Mouse (Mus musculus): ENCODE data around the gene Neu1. TPM values are rescaled to one million over a fixed set of nuclear protein-coding genes. Genes with fewer than 3 reads are reported as not detected.
"Not testable (repeated sequence)": the region's sequence is repeated elsewhere in the genome, so short reads cannot be mapped to it uniquely, and the experiment has no call there.

Neu1 gene
- polyA plus RNA-seq, 1 experiment from 2014 or later = 16.8 TPM

GRCm38 (mm10) chr17:34948721-34949552, 17.9 kb downstream of the Neu1 start:
- not testable (repeated sequence) for H3K27me3 ChIP-seq (ENCODE audit: control insufficient read depth, insufficient read depth, low read length); DNase-seq (ENCODE audit: low spot score); ATAC-seq (ENCODE audit: insufficient read depth, low FRiP score, low TSS enrichment); H3K4me2 ChIP-seq (ENCODE audit: low read depth); H3K9ac ChIP-seq (ENCODE audit: low read length); H3K4me1 ChIP-seq (ENCODE audit: control insufficient read depth, insufficient read depth, low read length); H3K9me3 ChIP-seq (ENCODE audit: control insufficient read depth, low read length); H3K4me3 ChIP-seq (ENCODE audit: low read depth, low read length); H3K27ac ChIP-seq (ENCODE audit: low read depth, low read length)
- WGBS = 65% methylated on average over 9 of the region's 9 CpGs
- H3K36me3 ChIP-seq (ENCODE audit: control insufficient read depth, insufficient read depth, low read length) = peaks cover 11% of the 10 kb centered on the region

- ATAC-seq (ENCODE audit: insufficient read depth, low FRiP score, low TSS enrichment) (0 out of 2 replicates have a peak, but pooled peaks have one; percentile 5), DNase-seq (ENCODE audit: low spot score) (no peak)
- WGBS = 31% methylated on average over 4 of the region's 4 CpGs
- H3K36me3 ChIP-seq (ENCODE audit: control insufficient read depth, insufficient read depth, low read length) = peaks cover 11% of the 10 kb centered on the region
- H3K4me1 ChIP-seq (ENCODE audit: control insufficient read depth, insufficient read depth, low read length) = peaks cover 7% of the 10 kb centered on the region; the same call in 1 of the 2 replicates
- H3K27ac ChIP-seq (ENCODE audit: low read depth, low read length) = no peak overlapping the region
- H3K27me3 ChIP-seq (ENCODE audit: control insufficient read depth, insufficient read depth, low read length) = no peaks in the 10 kb centered on the region
- H3K4me2 ChIP-seq (ENCODE audit: low read depth) = no peak overlapping the region; the same call in 1 of the 2 replicates
- no peaks in the 10 kb centered on the region for H3K9me3 ChIP-seq (ENCODE audit: control insufficient read depth, low read length)
- H3K4me3 ChIP-seq (ENCODE audit: low read depth, low read length) = no peak overlapping the region
- H3K9ac ChIP-seq (ENCODE audit: low read length) = no peak overlapping the region
These were observed 18.5 kb downstream of the Neu1 start for GRCm38 (mm10) chr17:34949553-34949969.

GRCm38 (mm10) chr17:34950514-34951455, 19.7 kb downstream of the Neu1 start:
- WGBS = 19% methylated on average over 10 of the region's 10 CpGs
- H3K9ac ChIP-seq (ENCODE audit: low read length) = peak overlapping the region; percentile 99
- no peaks in the 10 kb centered on the region for H3K27me3 ChIP-seq (ENCODE audit: control insufficient read depth, insufficient read depth, low read length)
- ATAC-seq (ENCODE audit: insufficient read depth, low FRiP score, low TSS enrichment) (no peak), DNase-seq (ENCODE audit: low spot score) (no peak)
- H3K27ac ChIP-seq (ENCODE audit: low read depth, low read length) = peak overlapping the region; percentile 92
- H3K9me3 ChIP-seq (ENCODE audit: control insufficient read depth, low read length) = no peaks in the 10 kb centered on the region
- peaks cover 7% of the 10 kb centered on the region; the same call in 1 of the 2 replicates for H3K4me1 ChIP-seq (ENCODE audit: control insufficient read depth, insufficient read depth, low read length)
- H3K4me3 ChIP-seq (ENCODE audit: low read depth, low read length) = peak overlapping the region; percentile 99
- H3K4me2 ChIP-seq (ENCODE audit: low read depth) = peak overlapping the region; percentile 76
- H3K36me3 ChIP-seq (ENCODE audit: control insufficient read depth, insufficient read depth, low read length) = peaks cover 11% of the 10 kb centered on the region

- peaks cover 11% of the 10 kb centered on the region for H3K36me3 ChIP-seq (ENCODE audit: control insufficient read depth, insufficient read depth, low read length)
- H3K4me1 ChIP-seq (ENCODE audit: control insufficient read depth, insufficient read depth, low read length) = peaks cover 7% of the 10 kb centered on the region; the same call in 1 of the 2 replicates
- DNase-seq (ENCODE audit: low spot score) (no peak), ATAC-seq (ENCODE audit: insufficient read depth, low FRiP score, low TSS enrichment) (no peak)
- H3K4me3 ChIP-seq (ENCODE audit: low read depth, low read length) = peak overlapping the region; percentile 99
- H3K9me3 ChIP-seq (ENCODE audit: control insufficient read depth, low read length) = no peaks in the 10 kb centered on the region
- H3K27me3 ChIP-seq (ENCODE audit: control insufficient read depth, insufficient read depth, low read length) = 0 out of 2 replicates have a peak, but pooled peaks cover under 1% of the 10 kb centered on the region
- H3K4me2 ChIP-seq (ENCODE audit: low read depth) = peak overlapping the region; percentile 76
- H3K27ac ChIP-seq (ENCODE audit: low read depth, low read length) = peak overlapping the region; percentile 92
- peak overlapping the region; percentile 99 for H3K9ac ChIP-seq (ENCODE audit: low read length)
- under 1% methylated on average over 29 of the region's 29 CpGs for WGBS
These were observed 20.8 kb downstream of the Neu1 start for GRCm38 (mm10) chr17:34951636-34952377.

GRCm38 (mm10) chr17:34952378-34953040, 21.5 kb downstream of the Neu1 start:
- Histone ChIP-seq H3K4me3 (ENCODE audit: low read depth, low read length) (peak overlapping the region; percentile 99), H3K9me3 (ENCODE audit: control insufficient read depth, low read length) (no peaks in the 10 kb centered on the region), H3K36me3 (ENCODE audit: control insufficient read depth, insufficient read depth, low read length) (peaks cover 11% of the 10 kb centered on the region), H3K27me3 (ENCODE audit: control insufficient read depth, insufficient read depth, low read length) (0 out of 2 replicates have a peak, but pooled peaks cover 3% of the 10 kb centered on the region), H3K4me2 (ENCODE audit: low read depth) (peak overlapping the region; percentile 76), H3K4me1 (ENCODE audit: control insufficient read depth, insufficient read depth, low read length) (peaks cover 7% of the 10 kb centered on the region; the same call in 1 of the 2 replicates), H3K9ac (ENCODE audit: low read length) (peak overlapping the region; percentile 99), H3K27ac (ENCODE audit: low read depth, low read length) (peak overlapping the region; percentile 92)
- under 1% methylated on average over 23 of the region's 23 CpGs for WGBS
- peak; percentile 85 for DNase-seq (ENCODE audit: low spot score)
- ATAC-seq (ENCODE audit: insufficient read depth, low FRiP score, low TSS enrichment) = peak; percentile 79

GRCm38 (mm10) chr17:34953258-34953657, 22.2 kb downstream of the Neu1 start:
- ATAC-seq (ENCODE audit: insufficient read depth, low FRiP score, low TSS enrichment) = no peak
- DNase-seq (ENCODE audit: low spot score) = no peak
- H3K9me3 ChIP-seq (ENCODE audit: control insufficient read depth, low read length) = no peaks in the 10 kb centered on the region
- WGBS = 92% methylated on average over 3 of the region's 3 CpGs
- no peak overlapping the region; the same call in 1 of the 2 replicates for H3K4me3 ChIP-seq (ENCODE audit: low read depth, low read length)
- no peak overlapping the region; the same call in 1 of the 2 replicates for H3K4me2 ChIP-seq (ENCODE audit: low read depth)
- peaks cover 7% of the 10 kb centered on the region; the same call in 1 of the 2 replicates for H3K4me1 ChIP-seq (ENCODE audit: control insufficient read depth, insufficient read depth, low read length)
- H3K9ac ChIP-seq (ENCODE audit: low read length) = no peak overlapping the region
- 0 out of 2 replicates have a peak, but pooled peaks cover 3% of the 10 kb centered on the region for H3K27me3 ChIP-seq (ENCODE audit: control insufficient read depth, insufficient read depth, low read length)
- H3K27ac ChIP-seq (ENCODE audit: low read depth, low read length) = no peak overlapping the region
- H3K36me3 ChIP-seq (ENCODE audit: control insufficient read depth, insufficient read depth, low read length) = peaks cover 11% of the 10 kb centered on the region

GRCm38 (mm10) chr17:34953904-34954303, 22.9 kb downstream of the Neu1 start:
- Histone ChIP-seq H3K4me1 (ENCODE audit: control insufficient read depth, insufficient read depth, low read length) (peaks cover 7% of the 10 kb centered on the region; the same call in 1 of the 2 replicates), H3K9ac (ENCODE audit: low read length) (no peak overlapping the region), H3K27me3 (ENCODE audit: control insufficient read depth, insufficient read depth, low read length) (0 out of 2 replicates have a peak, but pooled peaks cover 3% of the 10 kb centered on the region), H3K9me3 (ENCODE audit: control insufficient read depth, low read length) (no peaks in the 10 kb centered on the region), H3K27ac (ENCODE audit: low read depth, low read length) (no peak overlapping the region), H3K4me2 (ENCODE audit: low read depth) (no peak overlapping the region), H3K36me3 (ENCODE audit: control insufficient read depth, insufficient read depth, low read length) (peaks cover 11% of the 10 kb centered on the region), H3K4me3 (ENCODE audit: low read depth, low read length) (no peak overlapping the region)
- ATAC-seq (ENCODE audit: insufficient read depth, low FRiP score, low TSS enrichment) (no peak), DNase-seq (ENCODE audit: low spot score) (no peak)
- WGBS = 94% methylated on average over 4 of the region's 4 CpGs
